Comparison of ENCODE assay signal across 9 mouse cellular contexts in the genomic region with DNA sequence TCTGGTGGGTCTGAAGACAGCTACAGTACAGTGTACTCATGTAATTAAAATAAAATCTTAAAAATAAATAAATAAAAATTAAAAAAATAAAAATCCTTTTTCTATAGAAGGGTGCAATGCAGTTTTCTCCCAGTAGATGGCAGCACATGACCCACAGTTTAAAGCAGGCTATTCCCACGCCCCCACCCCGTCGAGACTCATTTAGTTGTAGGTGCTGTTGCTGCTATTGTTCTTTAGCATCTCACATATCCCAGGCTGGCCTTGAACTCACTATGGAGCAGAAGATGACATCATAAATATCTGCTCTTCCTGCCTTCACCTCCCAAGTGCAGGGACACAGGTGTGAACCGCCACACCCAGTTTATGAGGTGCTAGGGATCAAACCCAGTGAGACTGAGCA. TPM values are rescaled to one million over a fixed set of nuclear protein-coding genes. Genes with fewer than 3 reads are reported as not detected.
DNase-seq lines count a peak whose midpoint lies in the region; ATAC-seq and TF ChIP-seq lines count a peak whose summit lies in the region.
"Had no signal": no experiment of that assay in that cellular context is flagged by ENCODE, and none has a peak within 500 bp of the region (broad histone marks: within the 10 kb centered on the region; RNA-seq: fewer than 3 reads in every experiment).

No protein-coding gene starts in this region.

- ATAC-seq in neutrophil, adult 5-6 weeks (ENCODE audit: extremely low read depth, insufficient number of reproducible peaks, low FRiP score, poor library complexity, severe bottlenecking): peak; percentile 53; the same call in 1 of the 2 replicates
- ATAC-seq in midbrain, embryonic 13.5 days: no peak

- no peak for DNase-seq in heart, adult 2 months
- DNase-seq in heart, embryonic 10.5 days (ENCODE audit: low spot score): no peak
- peak in 1 of 2 experiments; percentile 3 for DNase-seq in spleen, adult 2 months (ENCODE audit: low read depth in 1 of 2, low spot score in 2 of 2)
- no peak for DNase-seq in spleen, adult 12 weeks (ENCODE audit: low spot score)
- DNase-seq in brain, adult 2 months (ENCODE audit: low read depth, low spot score): peak; percentile 53
- DNase-seq in kidney, postnatal 14 days: peak; percentile 64

- no peak overlapping the region for H3K9ac ChIP-seq in heart, adult 2 months (ENCODE audit: low read depth, low read length)
- no peak overlapping the region for H3K9ac ChIP-seq in midbrain, embryonic 13.5 days (replicated peaks)

- H3K4me2 ChIP-seq in midbrain, embryonic 13.5 days (replicated peaks): no peak overlapping the region

- H3K27me3 ChIP-seq in heart, adult 2 months (ENCODE audit: control insufficient read depth, insufficient read depth, low read length): no peaks in the 10 kb centered on the region
- no peaks in the 10 kb centered on the region for H3K27me3 ChIP-seq in heart, embryonic 10.5 days (ENCODE audit: insufficient read depth, poor library complexity, severe bottlenecking)
- no peaks in the 10 kb centered on the region for H3K27me3 ChIP-seq in spleen, adult 2 months (ENCODE audit: control insufficient read depth, insufficient read depth, low read length)
- H3K27me3 ChIP-seq in midbrain, embryonic 13.5 days: no peaks in the 10 kb centered on the region

- no peak for TF ChIP-seq EP300 in heart, adult 2 months (IDR thresholded peaks at IDR 0.05; ENCODE audit: insufficient read depth, low read depth, low read length)

- no peak for TF ChIP-seq POLR2A in heart, adult 2 months (IDR thresholded peaks at IDR 0.05; ENCODE audit: insufficient read depth, low read depth, low read length)
- TF ChIP-seq POLR2A in spleen, adult 2 months (IDR thresholded peaks at IDR 0.05; ENCODE audit: low read depth, low read length): no peak

- peak; percentile 93 for TF ChIP-seq CTCF in heart, adult 2 months (IDR thresholded peaks at IDR 0.05)
- peak; percentile 27; the same call in 1 of the 2 replicates for TF ChIP-seq CTCF in spleen, adult 2 months (IDR thresholded peaks at IDR 0.05; ENCODE audit: extremely low read depth, insufficient read depth, insufficient read length, insufficient replicate concordance)

- 20% methylated on average over 4 of the region's 4 CpGs for WGBS in heart, adult 2 months
- WGBS in heart, embryonic 10.5 days: 23% methylated on average over 4 of the region's 4 CpGs
- WGBS in spleen, adult 2 months: 23% methylated on average over 4 of the region's 4 CpGs
- WGBS in midbrain, embryonic 13.5 days: 23% methylated on average over 4 of the region's 4 CpGs

- H3K36me3 ChIP-seq in heart, adult 2 months (ENCODE audit: control insufficient read depth, insufficient read depth, low read length): no peaks in the 10 kb centered on the region
- no peaks in the 10 kb centered on the region for H3K36me3 ChIP-seq in heart, embryonic 10.5 days
- H3K36me3 ChIP-seq in spleen, adult 2 months (ENCODE audit: control insufficient read depth, insufficient read depth, low read length): no peaks in the 10 kb centered on the region
- H3K36me3 ChIP-seq in midbrain, embryonic 13.5 days: no peaks in the 10 kb centered on the region

- no peak overlapping the region for H3K4me3 ChIP-seq in heart, adult 2 months
- H3K4me3 ChIP-seq in heart, embryonic 10.5 days: no peak overlapping the region
- H3K4me3 ChIP-seq in spleen, adult 2 months (ENCODE audit: extremely low read depth, insufficient read depth, insufficient read length): no peak overlapping the region
- no peak overlapping the region for H3K4me3 ChIP-seq in midbrain, embryonic 13.5 days (replicated peaks)

- intact Hi-C loops in heart, adult 2 months (cut with DNase I): loop anchor here (2.0 to 5.0 kb wide), 2 partner anchors 35 to 123 kb away; no protein-coding TSS in a partner anchor

- H3K4me1 ChIP-seq in heart, adult 2 months (ENCODE audit: control insufficient read depth, insufficient read depth, low read length): peaks cover 3% of the 10 kb centered on the region
- H3K4me1 ChIP-seq in heart, embryonic 10.5 days: peaks cover 19% of the 10 kb centered on the region
- no peaks in the 10 kb centered on the region for H3K4me1 ChIP-seq in spleen, adult 2 months (ENCODE audit: control insufficient read depth, insufficient read depth, insufficient read length)
- H3K4me1 ChIP-seq in midbrain, embryonic 13.5 days (replicated peaks): no peaks in the 10 kb centered on the region

- no peaks in the 10 kb centered on the region for H3K79me2 ChIP-seq in heart, adult 2 months (replicated peaks; ENCODE audit: control insufficient read depth, insufficient read depth, low read length)

- H3K9me3 ChIP-seq in heart, embryonic 10.5 days: no peaks in the 10 kb centered on the region
- no peaks in the 10 kb centered on the region for H3K9me3 ChIP-seq in midbrain, embryonic 13.5 days

- H3K27ac ChIP-seq in heart, adult 2 months: no peak overlapping the region
- H3K27ac ChIP-seq in heart, embryonic 10.5 days: no peak overlapping the region
- H3K27ac ChIP-seq in spleen, adult 2 months (ENCODE audit: insufficient read depth, low read length): no peak overlapping the region
- no peak overlapping the region for H3K27ac ChIP-seq in midbrain, embryonic 13.5 days

RNA-seq across cellular contexts. Expression of gene Sftpb, which starts 20.5 kb away (rescaled TPM):
- not detected for total RNA-seq in heart, adult 2 months (2021)
- polyA plus RNA-seq in heart, adult 2 months (2012; rRNA removed): 9.1 TPM in 1 of 2 replicates, not detected in the other
- 0.12 and 0.30 TPM in 2 replicates for polyA plus RNA-seq in heart, embryonic 10.5 days (2016; fragmentation: Nextera tagmentation; extraction: Ambion mirVana)
- polyA plus RNA-seq in spleen, adult 2 months (2012; rRNA removed): 0.15 and 0.32 TPM in 2 replicates
- total RNA-seq in neutrophil, adult 5-6 weeks (2017): not detected in 2 replicates
- polyA plus RNA-seq in midbrain, embryonic 13.5 days (2015; fragmentation: Nextera tagmentation; extraction: Ambion mirVana): not detected in 2 replicates
- total RNA-seq: left cerebral cortex, adult 18-20 months had no signal

RNA-seq across cellular contexts. Expression of gene Atoh8, which starts 48.5 kb away (rescaled TPM):
- 10 to 100 TPM; 11.0 to 13.5 TPM for total RNA-seq in heart, adult 2 months (2021)
- 9.3 and 12.7 TPM in 2 replicates for polyA plus RNA-seq in heart, adult 2 months (2012; rRNA removed)
- 10.9 and 15.7 TPM in 2 replicates for polyA plus RNA-seq in heart, embryonic 10.5 days (2016; fragmentation: Nextera tagmentation; extraction: Ambion mirVana)
- 9.3 and 10.7 TPM in 2 replicates for polyA plus RNA-seq in spleen, adult 2 months (2012; rRNA removed)
- total RNA-seq in neutrophil, adult 5-6 weeks (2017): not detected in 2 replicates
- polyA plus RNA-seq in midbrain, embryonic 13.5 days (2015; fragmentation: Nextera tagmentation; extraction: Ambion mirVana): 2.2 and 3.8 TPM in 2 replicates

Comparison
In these comparisons a context has a peak if more than half of its experiments do, and no peak if none do; other contexts are left out.
1. DNase-seq: peak in brain, adult 2 months (single experiment) and kidney, postnatal 14 days (single experiment); none in heart, adult 2 months (0 of 2), heart, embryonic 10.5 days (single experiment) and spleen, adult 12 weeks (single experiment).